ENCODE assay signal across 7 mouse cellular contexts in genomic region chr10:123195961-123196834, GRCm38 (mm10). TPM values are rescaled to one million over a fixed set of nuclear protein-coding genes. Genes with fewer than 3 reads are reported as not detected.
DNase-seq lines count a peak whose midpoint lies in the region; ATAC-seq and TF ChIP-seq lines count a peak whose summit lies in the region.

No protein-coding gene starts in this region.

- H3K4me3 ChIP-seq in ES-E14 (ENCODE audit: insufficient read depth in 1 of 2, low read depth in 1 of 2, low read length in 2 of 2, poor library complexity in 1 of 2, severe bottlenecking in 1 of 2), result peak overlapping the region; percentile 96 to 98
- H3K4me3 ChIP-seq in heart, embryonic 15.5 days, result peak overlapping the region; percentile 97
- H3K4me3 ChIP-seq in left cerebral cortex, adult 2 months, result peak overlapping the region; percentile 98

- no peaks in the 10 kb centered on the region; a peak in 1 of 4 replicates for H3K4me1 ChIP-seq in ES-E14 (ENCODE audit: control insufficient read depth in 2 of 2, insufficient read depth in 2 of 2, low read length in 2 of 2, poor library complexity in 1 of 2)
- peaks cover 19% of the 10 kb centered on the region for H3K4me1 ChIP-seq in heart, embryonic 15.5 days (replicated peaks)

- TF ChIP-seq CTCF in left cerebral cortex, adult 2 months (IDR thresholded peaks at IDR 0.05), result no peak

- H3K4me2 ChIP-seq in heart, embryonic 15.5 days, result peak overlapping the region; percentile 73

- peak overlapping the region; percentile 96 for H3K9ac ChIP-seq in ES-E14 (ENCODE audit: insufficient read depth, low read depth, low read length, poor library complexity, severe bottlenecking)
- H3K9ac ChIP-seq in heart, embryonic 15.5 days, result peak overlapping the region; percentile 96

- H3K9me3 ChIP-seq in ES-E14 (ENCODE audit: control insufficient read depth, insufficient read depth, low read depth, low read length), result no peaks in the 10 kb centered on the region
- H3K9me3 ChIP-seq in heart, embryonic 15.5 days (replicated peaks), result no peaks in the 10 kb centered on the region

- intact Hi-C loops in left cerebral cortex, adult 2 months (cut with DNase I), result no loop called here

- WGBS in heart, embryonic 15.5 days, result under 1% methylated on average over 60 of the region's 66 CpGs

- no peaks in the 10 kb centered on the region for H3K36me3 ChIP-seq in ES-E14 (ENCODE audit: control insufficient read depth, insufficient read depth, low read length, poor library complexity, severe bottlenecking)
- no peaks in the 10 kb centered on the region for H3K36me3 ChIP-seq in heart, embryonic 15.5 days

- ATAC-seq in heart, embryonic 15.5 days (replicated peaks; ENCODE audit: insufficient number of reproducible peaks, insufficient read depth, low FRiP score, low read depth), result peak; percentile 68
- peak; percentile 43 for ATAC-seq in megakaryocyte progenitor cell, adult 5-6 weeks (replicated peaks; ENCODE audit: poor library complexity)

- peak overlapping the region; percentile 20; the same call in 1 of the 2 replicates for H3K27ac ChIP-seq in ES-E14 (ENCODE audit: insufficient read depth, low read depth, low read length, poor library complexity, severe bottlenecking)
- H3K27ac ChIP-seq in heart, embryonic 15.5 days, result peak overlapping the region; percentile 93
- peak overlapping the region; percentile 93 for H3K27ac ChIP-seq in left cerebral cortex, adult 2 months

- H3K27me3 ChIP-seq in heart, embryonic 15.5 days, result no peaks in the 10 kb centered on the region

- in situ Hi-C loops in ES-E14 (cut with MboI; ENCODE audit: low sequenced_read_pairs in 2 of 2, unreplicated experiment in 2 of 2), result no loop called here

- DNase-seq in CD4-positive, CD25-positive, alpha-beta regulatory T cell, adult 2 months (ENCODE audit: low read depth, low spot score), result peak; percentile 75
- DNase-seq in ES-E14 (ENCODE audit: low read depth, low spot score), result no peak
- peak; percentile 77 for DNase-seq in embryo, embryonic 11 days
- DNase-seq in left cerebral cortex, adult 2 months (ENCODE audit: extremely low spot score in 1 of 2, low spot score in 2 of 2), result peak in 1 of 2 experiments; percentile 41
- DNase-seq in spleen, postnatal 10 days (ENCODE audit: low spot score in 2 of 2), result peak; percentile 70 to 74

TF ChIP-seq in ES-E14, 5 proteins besides CTCF, POLR2A, EP300 and RAD21:
- peak; percentile 9; the same call in 1 of the 2 replicates for TF ChIP-seq HCFC1 (IDR thresholded peaks at IDR 0.05; ENCODE audit: borderline replicate concordance, insufficient read depth, low read length)
- TF ChIP-seq CHD2 (IDR thresholded peaks at IDR 0.05; ENCODE audit: low read depth, low read length), result no peak
- peak; percentile 96 for TF ChIP-seq ZNF384 (IDR thresholded peaks at IDR 0.05; ENCODE audit: low read depth, low read length)

RNA-seq across cellular contexts. Expression of gene Usp15, which starts 0.6 kb away (rescaled TPM):
- 90.8 and 97.6 TPM in 2 replicates for total RNA-seq in ES-E14 (2012; rRNA removed)
- 53.5 and 55.6 TPM in 2 replicates for polyA plus RNA-seq in heart, embryonic 15.5 days (2015; fragmentation: Nextera tagmentation; extraction: Ambion mirVana)
- 100 to 1,000 TPM; 103 to 109 TPM for total RNA-seq in left cerebral cortex, adult 2 months (2021)
- 129 and 132 TPM in 2 replicates for total RNA-seq in megakaryocyte progenitor cell, adult 5-6 weeks (2015)
- 170 and 218 TPM in 2 replicates for total RNA-seq in megakaryocyte progenitor cell, adult 5-6 weeks (2017)

Comparison
In these comparisons a context has a peak if more than half of its experiments do, and no peak if none do; other contexts are left out.
1. H3K27ac ChIP-seq: peak in every context shown above with its lines; median percentile 93 in heart, embryonic 15.5 days; 93 in left cerebral cortex, adult 2 months; 20 in ES-E14.